Mouse (Mus musculus) forebrain, embryonic 14.5 days (tissue): ENCODE measurements at regions not wholly inside any gene's neighbourhood (a gene's known extent, or its start where the extent isn't known, plus 50 kb on each side); places are given as distances from the start of the nearest gene placed in this dataset.

Source experiments
- ATAC-seq: fragments of 200-750 bp; cut with Nextera tagmentation; 2 replicates; pipeline ENCODE4 v1.8.0; 2017; ENCODE audit warnings: mild to moderate bottlenecking, moderate library complexity
- DNase-seq: peaks from one replicate; pipeline ENCODE4 v3.0.0-alpha.2; 2015; ENCODE audit warnings: low spot score
- H3K27ac ChIP-seq: fragments of 300-500 bp; sonication (generic); 2 replicates; pipeline ENCODE4 v1.5.1; 2014; ENCODE audit warnings: low read depth, mild to moderate bottlenecking, control low read depth, low read length, moderate library complexity
- H3K27me3 ChIP-seq: fragments of 300-500 bp; sonication (generic); replicated peaks from 2 replicates; pipeline ENCODE4 v1.6.1; 2014; ENCODE audit warnings: low read length, control low read depth, mixed read lengths; ENCODE audit not compliant: control insufficient read depth, insufficient read depth
- H3K36me3 ChIP-seq: fragments of 300-500 bp; sonication (generic); 2 replicates; pipeline ENCODE4 v1.6.1; 2014; ENCODE audit warnings: low read length, control low read depth; ENCODE audit not compliant: control insufficient read depth, insufficient read depth
- H3K4me1 ChIP-seq: fragments of 300-500 bp; sonication (generic); 2 replicates; pipeline ENCODE4 v1.6.1; 2014; ENCODE audit warnings: antibody characterized with exemption, low read length, control low read depth; ENCODE audit not compliant: control insufficient read depth, insufficient read depth
- H3K4me2 ChIP-seq: fragments of 300-500 bp; sonication (generic); 2 replicates; pipeline ENCODE4 v1.6.1; 2014; ENCODE audit warnings: mild to moderate bottlenecking, control low read depth, low read length
- H3K4me3 ChIP-seq: fragments of 300-500 bp; sonication (generic); 2 replicates; pipeline ENCODE4 v1.5.1; 2014; ENCODE audit warnings: low read depth, low read length, control low read depth
- H3K9ac ChIP-seq: fragments of 300-500 bp; sonication (generic); 2 replicates; pipeline ENCODE4 v1.6.1; 2014; ENCODE audit warnings: mild to moderate bottlenecking, low read length, control low read depth, moderate library complexity
- H3K9me3 ChIP-seq: fragments of 300-500 bp; sonication (generic); replicated peaks from 2 replicates; pipeline ENCODE4 v1.6.1; 2016; ENCODE audit warnings: low read length, control low read depth, mixed read lengths; ENCODE audit not compliant: control insufficient read depth
- WGBS: fragments of 180-500 bp; shearing (Covaris S2); extraction: QIAGEN DNeasy Blood & Tissue Kit; methylation state at CpG from one replicate; pipeline ENCODE4 v1.1.7; 2014; 5-methylcytosine and 5-hydroxymethylcytosine counted together

- no peak overlapping the region for H3K4me2 ChIP-seq
- no peak overlapping the region for H3K4me3 ChIP-seq
- DNase-seq (peak; percentile 52), ATAC-seq (peak; percentile 33; the same call in 1 of the 2 replicates)
- WGBS, result 17% methylated on average over 10 of the region's 10 CpGs
- H3K27me3 ChIP-seq, result no peaks in the 10 kb centered on the region
- H3K27ac ChIP-seq, result no peak overlapping the region
- no peak overlapping the region for H3K9ac ChIP-seq
- H3K36me3 ChIP-seq, result no peaks in the 10 kb centered on the region
- H3K4me1 ChIP-seq, result peaks cover 4% of the 10 kb centered on the region; the same call in 1 of the 2 replicates
- 0 out of 2 replicates have a peak, but pooled peaks cover 2% of the 10 kb centered on the region for H3K9me3 ChIP-seq
Observed at GRCm38 (mm10) chr15:63675491-63676036, 169.4 kb downstream of the Gsdmc2 start.

DNA sequence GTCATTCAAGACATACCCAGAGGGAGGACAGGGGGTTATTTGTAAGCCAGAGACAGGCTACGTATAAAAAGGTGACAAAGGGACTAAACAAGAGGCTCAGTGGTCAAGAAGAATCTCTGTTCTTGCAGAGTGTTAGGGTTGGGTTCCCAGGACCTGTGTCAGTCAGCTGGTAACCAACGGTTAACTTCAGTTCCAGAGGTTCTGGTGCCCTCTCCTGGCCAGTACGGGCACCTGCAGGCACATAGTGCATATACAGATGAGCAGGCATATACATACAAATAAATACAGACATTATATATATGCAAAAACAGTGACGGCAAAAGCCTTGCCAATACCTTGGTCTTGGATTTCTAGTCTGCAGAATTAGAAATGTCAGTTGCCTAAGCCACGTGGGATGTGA, 170.6 kb downstream of the Gsdmc2 start:
- H3K9ac ChIP-seq, result no peak overlapping the region
- no peak overlapping the region for H3K4me3 ChIP-seq
- ATAC-seq, result no peak
- no peak overlapping the region for H3K27ac ChIP-seq
- H3K27me3 ChIP-seq, result no peaks in the 10 kb centered on the region
- H3K9me3 ChIP-seq, result 0 out of 2 replicates have a peak, but pooled peaks cover 2% of the 10 kb centered on the region
- DNase-seq, result no peak
- H3K4me1 ChIP-seq, result peaks cover 4% of the 10 kb centered on the region; the same call in 1 of the 2 replicates
- 97% methylated on average over 5 of the region's 5 CpGs for WGBS
- H3K4me2 ChIP-seq, result no peak overlapping the region
- H3K36me3 ChIP-seq, result no peaks in the 10 kb centered on the region

GRCm38 (mm10) chr15:63671081-63671480, 173.9 kb downstream of the Gsdmc2 start:
- H3K9ac ChIP-seq, result no peak overlapping the region
- DNase-seq (peak; percentile 30), ATAC-seq (no peak)
- H3K27me3 ChIP-seq, result no peaks in the 10 kb centered on the region
- no peaks in the 10 kb centered on the region for H3K36me3 ChIP-seq
- no peak overlapping the region for H3K4me3 ChIP-seq
- H3K27ac ChIP-seq, result no peak overlapping the region
- WGBS, result 50% methylated on average over 11 of the region's 11 CpGs
- H3K4me1 ChIP-seq, result peaks cover 4% of the 10 kb centered on the region; the same call in 1 of the 2 replicates
- 0 out of 2 replicates have a peak, but pooled peaks cover 2% of the 10 kb centered on the region for H3K9me3 ChIP-seq
- H3K4me2 ChIP-seq, result no peak overlapping the region

- H3K4me2 ChIP-seq, result no peak overlapping the region
- 92% methylated on average over 1 of the region's 1 CpGs for WGBS
- H3K36me3 ChIP-seq, result no peaks in the 10 kb centered on the region
- no peak overlapping the region for H3K9ac ChIP-seq
- H3K4me3 ChIP-seq, result no peak overlapping the region
- no peak overlapping the region for H3K27ac ChIP-seq
- H3K4me1 ChIP-seq, result peaks cover 4% of the 10 kb centered on the region; the same call in 1 of the 2 replicates
- no peaks in the 10 kb centered on the region for H3K27me3 ChIP-seq
- DNase-seq, result no peak
- H3K9me3 ChIP-seq, result 0 out of 2 replicates have a peak, but pooled peaks cover 2% of the 10 kb centered on the region
- no peak for ATAC-seq
Observed at GRCm38 (mm10) chr15:63670561-63670960, 174.4 kb downstream of the Gsdmc2 start.

DNA sequence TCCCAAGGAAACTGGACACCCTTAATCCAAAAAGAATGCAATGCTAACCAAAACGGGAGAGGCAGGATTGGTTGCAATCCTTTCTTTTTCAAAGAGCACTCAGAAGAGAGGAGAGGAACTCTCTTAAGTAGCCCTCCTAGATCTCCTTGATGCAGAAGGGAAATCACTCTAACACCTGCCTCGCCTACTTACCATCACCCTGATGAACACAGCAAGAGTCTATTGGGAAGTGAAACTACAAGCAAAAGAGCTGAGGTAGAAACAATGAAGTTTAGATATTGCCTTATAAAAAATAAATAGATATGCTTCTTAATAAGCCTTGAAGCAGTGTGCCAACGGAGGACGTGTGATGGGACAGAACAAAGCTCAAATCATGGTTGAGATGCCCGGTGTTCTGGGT, 177.4 kb downstream of the Gsdmc2 start:
- 82% methylated on average over 5 of the region's 5 CpGs for WGBS
- H3K4me1 ChIP-seq, result peaks cover 4% of the 10 kb centered on the region; the same call in 1 of the 2 replicates
- no peaks in the 10 kb centered on the region for H3K9me3 ChIP-seq
- H3K4me3 ChIP-seq, result no peak overlapping the region
- no peaks in the 10 kb centered on the region for H3K27me3 ChIP-seq
- no peak overlapping the region for H3K4me2 ChIP-seq
- H3K36me3 ChIP-seq, result no peaks in the 10 kb centered on the region
- H3K27ac ChIP-seq, result no peak overlapping the region
- ATAC-seq, result no peak
- H3K9ac ChIP-seq, result no peak overlapping the region
- DNase-seq, result no peak

GRCm38 (mm10) chr15:63665517-63665916, 179.5 kb downstream of the Gsdmc2 start:
- no peaks in the 10 kb centered on the region for H3K27me3 ChIP-seq
- no peaks in the 10 kb centered on the region for H3K36me3 ChIP-seq
- H3K27ac ChIP-seq, result no peak overlapping the region
- no peak for ATAC-seq
- no peak overlapping the region for H3K4me2 ChIP-seq
- no peaks in the 10 kb centered on the region for H3K9me3 ChIP-seq
- no peak for DNase-seq
- H3K4me1 ChIP-seq, result no peaks in the 10 kb centered on the region
- 97% methylated on average over 4 of the region's 4 CpGs for WGBS
- no peak overlapping the region for H3K4me3 ChIP-seq
- H3K9ac ChIP-seq, result no peak overlapping the region

DNA sequence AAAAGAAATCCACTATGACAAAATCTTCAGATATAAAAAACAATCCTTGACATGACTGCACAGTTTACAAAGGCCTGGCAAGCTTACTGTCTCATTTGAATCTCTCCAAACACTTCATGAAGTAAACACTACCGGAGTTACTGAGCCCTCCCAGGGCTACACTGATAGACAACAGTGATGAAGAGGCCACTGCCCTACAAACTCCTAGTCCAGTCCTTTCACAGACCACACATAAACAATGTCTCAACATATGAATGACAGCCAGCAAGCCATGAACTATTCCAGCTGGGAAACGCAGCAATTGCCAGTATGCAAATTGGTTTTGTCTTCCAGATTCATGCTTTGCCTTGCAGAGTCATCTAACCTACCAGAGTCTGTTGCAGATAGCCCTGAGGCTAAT, 180.1 kb downstream of the Gsdmc2 start:
- no peak for DNase-seq

GRCm38 (mm10) chr15:63662183-63662582, 182.8 kb downstream of the Gsdmc2 start:
- ATAC-seq, result no peak
- no peak overlapping the region for H3K4me2 ChIP-seq
- H3K9ac ChIP-seq, result no peak overlapping the region
- no peak overlapping the region for H3K4me3 ChIP-seq
- H3K9me3 ChIP-seq, result no peaks in the 10 kb centered on the region
- no peaks in the 10 kb centered on the region for H3K27me3 ChIP-seq
- no peak for DNase-seq
- no peaks in the 10 kb centered on the region for H3K36me3 ChIP-seq
- H3K27ac ChIP-seq, result no peak overlapping the region
- 74% methylated on average over 3 of the region's 3 CpGs for WGBS
- no peaks in the 10 kb centered on the region for H3K4me1 ChIP-seq

More for the DNA sequence above, 180.1 kb downstream of the Gsdmc2 start:
- Histone ChIP-seq H3K4me1 (no peaks in the 10 kb centered on the region), H3K27me3 (no peaks in the 10 kb centered on the region), H3K36me3 (no peaks in the 10 kb centered on the region), H3K9ac (no peak overlapping the region), H3K4me2 (no peak overlapping the region), H3K4me3 (no peak overlapping the region), H3K9me3 (no peaks in the 10 kb centered on the region), H3K27ac (no peak overlapping the region)
- 55% methylated on average over 2 of the region's 2 CpGs for WGBS
- no peak for ATAC-seq

GRCm38 (mm10) chr15:63658031-63658521, 186.9 kb downstream of the Gsdmc2 start:
- DNase-seq (no peak), ATAC-seq (no peak)
- Histone ChIP-seq H3K9me3 (no peaks in the 10 kb centered on the region), H3K4me2 (no peak overlapping the region), H3K36me3 (no peaks in the 10 kb centered on the region), H3K4me3 (no peak overlapping the region), H3K27me3 (no peaks in the 10 kb centered on the region), H3K27ac (no peak overlapping the region), H3K4me1 (no peaks in the 10 kb centered on the region), H3K9ac (no peak overlapping the region)
- 78% methylated on average over 9 of the region's 9 CpGs for WGBS
